Mouse (Mus musculus): ENCODE measurements around the gene Cdyl.

DNA sequence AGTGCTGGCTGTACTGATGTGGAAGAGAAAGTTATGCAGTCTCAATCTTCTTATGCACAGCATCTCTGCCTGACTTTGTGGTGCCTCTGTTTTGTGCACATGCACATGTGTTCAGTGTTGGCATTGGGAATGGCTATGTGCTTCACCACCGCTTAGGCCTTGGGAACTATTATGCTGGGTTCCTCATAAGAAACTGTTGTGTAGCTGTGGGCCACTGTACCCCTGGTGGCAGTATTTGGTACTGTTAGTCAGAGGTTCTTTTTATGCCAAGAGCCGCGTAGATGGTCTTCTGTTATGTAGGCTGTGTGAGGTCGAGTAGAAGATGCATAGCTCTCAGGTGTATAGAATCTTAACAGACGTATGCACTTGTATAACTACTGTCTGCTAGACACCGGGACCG is 147.4 kb downstream of the Cdyl start:
- TF ChIP-seq POLR2A (IDR thresholded peaks at IDR 0.05; ENCODE audit: extremely low read depth, insufficient read depth, low read length): no peak
- no peak for TF ChIP-seq CTCF (IDR thresholded peaks at IDR 0.05; ENCODE audit: low read depth, low read length)
